Mouse (Mus musculus) kidney, embryonic 16.5 days (tissue): ENCODE data around the gene Gjd3. TPM values are rescaled to one million over a fixed set of nuclear protein-coding genes. Genes with fewer than 3 reads are reported as not detected.

ENCODE experiments used
- ATAC-seq: fragments of 200-750 bp; cut with Nextera tagmentation; 2 replicates; pipeline ENCODE4 v1.8.0; 2017; ENCODE audit warnings: moderate TSS enrichment; ENCODE audit not compliant: low FRiP score, low TSS enrichment
- H3K27ac ChIP-seq: fragments of 300-500 bp; sonication (generic); 2 replicates; pipeline ENCODE4 v1.5.1; 2014; ENCODE audit warnings: low read length
- H3K27me3 ChIP-seq: fragments of 300-500 bp; sonication (generic); 2 replicates; pipeline ENCODE4 v1.6.1; 2014; ENCODE audit warnings: low read length, control low read depth, mixed read lengths; ENCODE audit not compliant: insufficient read depth
- H3K36me3 ChIP-seq: fragments of 300-500 bp; sonication (generic); 2 replicates; pipeline ENCODE4 v1.6.1; 2014; ENCODE audit warnings: low read length, control low read depth, mixed read lengths; ENCODE audit not compliant: insufficient read depth
- H3K4me1 ChIP-seq: fragments of 300-500 bp; sonication (generic); 2 replicates; pipeline ENCODE4 v1.6.1; 2014; ENCODE audit warnings: low read length, control low read depth, mixed read lengths; ENCODE audit not compliant: insufficient read depth
- H3K4me2 ChIP-seq: fragments of 300-500 bp; sonication (generic); replicated peaks from 2 replicates; pipeline ENCODE4 v1.6.1; 2014; ENCODE audit warnings: low read depth, low read length
- H3K4me3 ChIP-seq: fragments of 300-500 bp; sonication (generic); 2 replicates; pipeline ENCODE4 v1.5.1; 2014; ENCODE audit warnings: mild to moderate bottlenecking, low read length
- H3K9ac ChIP-seq: fragments of 300-500 bp; sonication (generic); replicated peaks from 2 replicates; pipeline ENCODE4 v1.6.1; 2014; ENCODE audit warnings: low read length
- H3K9me3 ChIP-seq: fragments of 300-500 bp; sonication (generic); 2 replicates; pipeline ENCODE4 v1.6.1; 2016; ENCODE audit warnings: low read length, control low read depth
- WGBS: fragments of 180-500 bp; shearing (Covaris S2); extraction: QIAGEN DNeasy Blood & Tissue Kit; methylation state at CpG from one replicate; pipeline ENCODE4 v1.1.7; 2014; 5-methylcytosine and 5-hydroxymethylcytosine counted together
- polyA plus RNA-seq: library from polyadenylated mRNA; unstranded; fragments of >200 nt; fragmentation: Nextera tagmentation; extraction: Ambion mirVana; gene quantifications from 2 replicates; pipeline ENCODE4 v1.2.1, GENCODE M21; 2015

Gene Gjd3
- polyA plus RNA-seq, 1 experiment from 2014 or later, result 0.59 TPM

- ATAC-seq, result 0 out of 2 replicates have a peak, but pooled peaks have one; percentile 1
- Histone ChIP-seq H3K9ac (peak overlapping the region; percentile 70), H3K9me3 (no peaks in the 10 kb centered on the region), H3K27ac (peak overlapping the region; percentile 98), H3K4me3 (peak overlapping the region; percentile 43), H3K36me3 (no peaks in the 10 kb centered on the region), H3K27me3 (no peaks in the 10 kb centered on the region), H3K4me1 (peaks cover 85% of the 10 kb centered on the region), H3K4me2 (peak overlapping the region; percentile 92)
- 17% methylated on average over 3 of the region's 3 CpGs for WGBS
These were observed 40.3 kb downstream of the Gjd3 start for GRCm38 (mm10) chr11:98942555-98942922.

DNA sequence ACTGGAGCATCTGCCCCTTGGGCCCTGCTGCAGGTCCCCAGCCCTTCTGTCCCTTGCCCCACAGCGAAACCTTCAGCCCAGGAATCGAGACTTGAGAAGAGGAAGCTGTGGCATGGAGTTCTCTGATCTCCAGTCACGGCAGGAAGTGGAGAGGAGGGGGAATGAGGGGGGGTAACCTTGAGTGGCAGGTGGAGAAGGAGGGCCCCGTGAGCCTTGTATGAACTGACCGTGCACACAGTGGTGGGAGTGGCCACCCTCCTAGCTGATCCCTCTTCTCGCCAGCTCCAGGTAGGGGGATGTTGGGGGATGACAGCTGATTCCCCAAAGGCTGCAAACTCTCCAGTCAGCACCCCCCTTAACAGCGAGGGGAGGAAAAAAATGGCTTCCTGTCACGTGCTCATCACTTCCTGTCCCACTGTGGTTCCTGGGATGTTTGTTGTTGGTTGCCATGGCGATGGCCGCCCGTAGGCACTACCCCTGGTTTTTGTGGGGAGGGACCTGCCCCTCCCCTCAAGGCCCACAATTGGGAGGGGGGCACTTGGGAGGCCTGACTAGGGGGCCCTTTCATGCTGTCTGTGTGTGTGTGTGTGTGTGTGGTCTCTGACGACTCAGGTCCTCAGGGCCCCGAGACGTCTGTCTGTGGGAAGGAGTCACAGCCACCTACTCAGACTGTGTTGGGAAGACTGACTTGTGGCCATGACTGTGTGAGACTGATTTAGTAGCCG is 40.8 kb downstream of the Gjd3 start:
- WGBS, result 2% methylated on average over 15 of the region's 15 CpGs

DNA sequence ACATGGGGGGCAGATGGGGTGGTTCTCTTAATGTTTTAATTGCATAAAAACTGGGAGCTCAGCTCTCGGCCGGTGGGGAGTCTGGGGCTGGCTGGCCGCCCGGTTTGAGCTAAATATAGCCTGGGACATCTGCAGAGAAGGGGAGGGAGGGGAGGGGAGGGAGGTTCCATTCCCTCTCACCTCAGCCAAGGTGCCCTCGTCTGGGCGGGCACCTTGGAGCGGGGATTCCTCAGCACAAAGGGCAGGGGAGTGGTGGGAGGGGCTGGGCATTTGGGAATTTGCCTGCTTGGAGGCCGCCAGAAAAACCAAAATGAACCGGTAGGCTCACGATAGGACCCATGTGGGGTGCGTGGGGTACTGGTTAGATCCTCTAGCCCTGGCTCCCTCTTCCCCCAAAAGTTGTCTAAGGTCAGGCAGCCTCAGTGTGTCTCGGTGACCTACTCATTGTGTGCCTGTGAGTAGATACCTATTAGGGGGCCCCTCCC is 41.4 kb downstream of the Gjd3 start:
- H3K9me3 ChIP-seq, result no peaks in the 10 kb centered on the region
- no peaks in the 10 kb centered on the region for H3K27me3 ChIP-seq
- ATAC-seq, result no peak
- H3K36me3 ChIP-seq, result no peaks in the 10 kb centered on the region
- WGBS, result under 1% methylated on average over 12 of the region's 12 CpGs
- peak overlapping the region; percentile 92 for H3K4me2 ChIP-seq
- H3K4me3 ChIP-seq, result peak overlapping the region; percentile 43
- peaks cover 83% of the 10 kb centered on the region for H3K4me1 ChIP-seq
- peak overlapping the region; percentile 70 for H3K9ac ChIP-seq
- peak overlapping the region; percentile 98 for H3K27ac ChIP-seq

More for the DNA sequence above, 40.8 kb downstream of the Gjd3 start:
- H3K4me1 ChIP-seq, result peaks cover 79% of the 10 kb centered on the region
- H3K27ac ChIP-seq, result peak overlapping the region; percentile 98
- no peaks in the 10 kb centered on the region for H3K9me3 ChIP-seq
- H3K36me3 ChIP-seq, result no peaks in the 10 kb centered on the region
- peak; percentile 20 for ATAC-seq
- H3K4me2 ChIP-seq, result peak overlapping the region; percentile 92
- H3K4me3 ChIP-seq, result peak overlapping the region; percentile 43
- H3K27me3 ChIP-seq, result no peaks in the 10 kb centered on the region
- H3K9ac ChIP-seq, result peak overlapping the region; percentile 70

- Histone ChIP-seq H3K4me1 (peaks cover 86% of the 10 kb centered on the region), H3K4me3 (peak overlapping the region; percentile 43), H3K9ac (peak overlapping the region; percentile 70), H3K36me3 (no peaks in the 10 kb centered on the region), H3K27me3 (no peaks in the 10 kb centered on the region), H3K27ac (peak overlapping the region; percentile 98), H3K4me2 (peak overlapping the region; percentile 92), H3K9me3 (no peaks in the 10 kb centered on the region)
- no peak for ATAC-seq
- WGBS, result 30% methylated on average over 3 of the region's 3 CpGs
These were observed 42.0 kb downstream of the Gjd3 start for GRCm38 (mm10) chr11:98940776-98941175.

GRCm38 (mm10) chr11:98939953-98940641 is 42.7 kb downstream of the Gjd3 start:
- H3K27me3 ChIP-seq, result no peaks in the 10 kb centered on the region
- peak overlapping the region; percentile 91 for H3K9ac ChIP-seq
- H3K4me3 ChIP-seq, result peak overlapping the region; percentile 80; the same call in 1 of the 2 replicates
- no peak for ATAC-seq
- 50% methylated on average over 11 of the region's 11 CpGs for WGBS
- H3K4me1 ChIP-seq, result peaks cover 86% of the 10 kb centered on the region
- H3K4me2 ChIP-seq, result peak overlapping the region; percentile 92
- peak overlapping the region; percentile 98 for H3K27ac ChIP-seq
- no peaks in the 10 kb centered on the region for H3K9me3 ChIP-seq
- no peaks in the 10 kb centered on the region for H3K36me3 ChIP-seq

DNA sequence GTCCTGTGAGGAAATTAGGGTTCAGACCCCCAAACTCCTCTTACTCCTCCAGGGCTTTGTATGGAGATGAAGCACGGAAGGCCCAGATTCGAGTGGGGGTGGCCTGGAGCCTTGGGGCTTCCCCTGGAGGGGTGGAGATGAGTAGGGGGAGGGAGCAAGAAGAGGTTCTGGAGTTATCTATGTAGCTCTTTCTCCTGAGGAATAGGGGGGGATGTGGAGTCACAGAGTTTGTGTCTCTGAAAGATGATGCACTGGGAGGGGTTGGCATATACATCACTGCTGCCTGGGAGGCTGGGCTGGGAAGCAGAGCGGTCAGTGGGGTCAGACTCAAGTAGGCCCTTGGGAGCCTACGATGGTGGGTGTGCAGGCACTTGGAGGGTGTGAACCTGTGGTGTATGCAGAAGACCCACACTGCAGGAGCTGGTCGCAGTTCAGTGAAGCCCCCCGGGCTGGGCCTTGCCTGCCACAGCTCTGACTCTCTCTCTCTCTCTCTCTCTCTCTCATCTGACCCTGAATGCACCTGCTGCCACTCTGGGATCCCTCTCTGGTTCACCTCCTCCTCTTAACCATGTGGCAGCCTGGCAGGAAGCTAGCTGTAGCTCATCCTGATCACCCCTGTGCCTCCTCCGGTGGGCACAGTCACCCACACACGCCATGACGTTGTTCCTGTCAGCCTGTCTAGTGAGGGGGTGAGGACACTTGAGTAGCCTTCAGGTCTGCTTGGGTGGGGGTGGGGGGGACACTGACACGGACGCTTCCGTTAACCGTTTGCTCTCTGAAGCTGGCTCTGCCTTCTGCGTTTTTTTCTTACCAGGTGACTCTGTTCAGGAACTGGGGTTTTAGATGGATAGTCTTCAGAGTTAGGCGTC is 43.5 kb downstream of the Gjd3 start:
- no peak for ATAC-seq
- WGBS, result 25% methylated on average over 15 of the region's 15 CpGs
- no peaks in the 10 kb centered on the region for H3K9me3 ChIP-seq
- peak overlapping the region; percentile 80 for H3K4me3 ChIP-seq
- peak overlapping the region; percentile 92 for H3K4me2 ChIP-seq
- no peak overlapping the region for H3K27ac ChIP-seq
- H3K4me1 ChIP-seq, result peaks cover 79% of the 10 kb centered on the region
- no peaks in the 10 kb centered on the region for H3K27me3 ChIP-seq
- no peaks in the 10 kb centered on the region for H3K36me3 ChIP-seq
- H3K9ac ChIP-seq, result peak overlapping the region; percentile 91

GRCm38 (mm10) chr11:98938701-98939083 is 44.1 kb downstream of the Gjd3 start:
- peak overlapping the region; percentile 92 for H3K4me2 ChIP-seq
- no peak for ATAC-seq

GRCm38 (mm10) chr11:98937914-98938694 is 44.7 kb downstream of the Gjd3 start:
- WGBS, result under 1% methylated on average over 39 of the region's 39 CpGs
- H3K4me1 ChIP-seq, result peaks cover 74% of the 10 kb centered on the region
- peak; percentile 4 for ATAC-seq
- no peaks in the 10 kb centered on the region for H3K9me3 ChIP-seq
- no peaks in the 10 kb centered on the region for H3K27me3 ChIP-seq
- H3K36me3 ChIP-seq, result no peaks in the 10 kb centered on the region
- peak overlapping the region; percentile 95 for H3K27ac ChIP-seq
- H3K4me3 ChIP-seq, result peak overlapping the region; percentile 80
- peak overlapping the region; percentile 92 for H3K4me2 ChIP-seq
- peak overlapping the region; percentile 91 for H3K9ac ChIP-seq

More at GRCm38 (mm10) chr11:98938701-98939083, 44.1 kb downstream of the Gjd3 start:
- Histone ChIP-seq H3K4me1 (peaks cover 74% of the 10 kb centered on the region), H3K9ac (peak overlapping the region; percentile 91), H3K9me3 (no peaks in the 10 kb centered on the region), H3K27me3 (no peaks in the 10 kb centered on the region), H3K36me3 (no peaks in the 10 kb centered on the region), H3K27ac (no peak overlapping the region), H3K4me3 (peak overlapping the region; percentile 80)
- 26% methylated on average over 7 of the region's 7 CpGs for WGBS

GRCm38 (mm10) chr11:98937410-98937913 is 45.4 kb downstream of the Gjd3 start:
- no peaks in the 10 kb centered on the region for H3K36me3 ChIP-seq
- peak; percentile 88 for ATAC-seq
- peak overlapping the region; percentile 92 for H3K4me2 ChIP-seq
- peak overlapping the region; percentile 95 for H3K27ac ChIP-seq
- 1% methylated on average over 32 of the region's 38 CpGs for WGBS
- H3K9ac ChIP-seq, result peak overlapping the region; percentile 91
- no peaks in the 10 kb centered on the region for H3K27me3 ChIP-seq
- peaks cover 74% of the 10 kb centered on the region for H3K4me1 ChIP-seq
- H3K4me3 ChIP-seq, result peak overlapping the region; percentile 80
- no peaks in the 10 kb centered on the region for H3K9me3 ChIP-seq
